Mouse (Mus musculus) myocyte (in vitro differentiated cells): Measurements from ENCODE around the gene Dnajc16.

Source experiments
- CEBPB ChIP-seq: IDR thresholded peaks from 2 replicates; pipeline ENCODE4 v1.6.1; 2011; ENCODE audit warnings: mild to moderate bottlenecking, moderate library complexity; ENCODE audit not compliant: poor library complexity, insufficient read depth, severe bottlenecking
- E2F4 ChIP-seq: IDR thresholded peaks from one replicate; pipeline ENCODE4 v1.6.1; 2011; ENCODE audit warnings: mild to moderate bottlenecking, control low read depth, moderate library complexity; ENCODE audit not compliant: insufficient read depth
- MAX ChIP-seq: IDR thresholded peaks from one replicate; pipeline ENCODE4 v1.6.1; 2011; ENCODE audit warnings: low read depth, mild to moderate bottlenecking, control low read depth
- MYOD1 ChIP-seq, 3 experiments: IDR thresholded peaks; one replicate each; pipeline ENCODE4 v1.6.1; 2011; ENCODE audit warnings: control low read depth in 2 of 3, low read depth in 2 of 3, mild to moderate bottlenecking in 2 of 3, moderate library complexity in 1 of 3; ENCODE audit not compliant: insufficient read length in 2 of 3, control insufficient read depth in 1 of 3
- POLR2A ChIP-seq: IDR thresholded peaks from one replicate; pipeline ENCODE4 v1.6.1; 2011; ENCODE audit warnings: low read depth, mild to moderate bottlenecking, control low read depth, moderate library complexity; ENCODE audit not compliant: insufficient read length
- POLR2AphosphoS2 ChIP-seq: IDR thresholded peaks from one replicate; pipeline ENCODE4 v1.6.1; 2011; ENCODE audit warnings: low read depth, control low read depth; ENCODE audit not compliant: insufficient read length
- REST ChIP-seq: IDR thresholded peaks from one replicate; pipeline ENCODE4 v1.6.1; 2011; ENCODE audit warnings: mild to moderate bottlenecking, control low read depth, moderate library complexity; ENCODE audit not compliant: insufficient read depth, insufficient read length
- TCF12 ChIP-seq: IDR thresholded peaks from one replicate; pipeline ENCODE4 v1.6.1; 2011; ENCODE audit warnings: mild to moderate bottlenecking, control low read depth; ENCODE audit not compliant: poor library complexity, insufficient read depth, severe bottlenecking
- USF1 ChIP-seq: IDR thresholded peaks from one replicate; pipeline ENCODE4 v1.6.1; 2011; ENCODE audit warnings: low read depth, mild to moderate bottlenecking, control low read depth, moderate library complexity

GRCm38 (mm10) chr4:141804105-141804504 lies 13.4 kb upstream of the Dnajc16 start:
- TF ChIP-seq MAX = no peak
- TF ChIP-seq POLR2A = no peak
- no peak for TF ChIP-seq POLR2AphosphoS2
- no peak for TF ChIP-seq E2F4
- TF ChIP-seq REST = no peak
- TF ChIP-seq MYOD1 (IDR thresholded peaks at IDR 0.05; ENCODE audit: control insufficient read depth in 1 of 3, insufficient read length in 2 of 3, low read depth in 2 of 3) = no peak
- no peak for TF ChIP-seq TCF12
- no peak for TF ChIP-seq USF1
- no peak for TF ChIP-seq CEBPB
